Mouse (Mus musculus) heart, adult 18-20 months (tissue): ENCODE data around the gene Trove2. TPM values are rescaled to one million over a fixed set of nuclear protein-coding genes. Genes with fewer than 3 reads are reported as not detected.

Source experiments
- DNase-seq, 2 experiments: peaks; one replicate each; pipeline ENCODE4 v3.0.0; 2021 to 2022; ENCODE audit warnings: mixed read lengths in 1 of 2
- long read RNA-seq, 2 experiments: library from polyadenylated mRNA; stranded (forward); transcript quantifications; one replicate each; pipeline ENCODE4 v2.0.0; 2021
- total RNA-seq, 2 experiments: library from RNA; stranded (reverse); gene quantifications; 2 replicates each; pipeline ENCODE4 v1.2.3; 2021

Gene Trove2
- 1 to 10 TPM; 8.9 to 9.1 TPM for total RNA-seq
- long read RNA-seq, experiment 1, full-length matches to known transcripts: 2 of 2 reads
- long read RNA-seq, experiment 1, partial matches to known transcripts: 0 of 2 reads
- long read RNA-seq, experiment 1, other reads (novel, unspliced or antisense): 0 of 2 reads
- long read RNA-seq, experiment 2, partial matches to known transcripts: 0 of 1 reads
- long read RNA-seq, experiment 2, other reads (novel, unspliced or antisense): 1 of 1 reads

GRCm38 (mm10) chr1:143776446-143777411, at the start of gene Trove2, which contains the start of gene Uchl5:
Gene Trove2, minus strand, starts transcription at chr1:143777068.
Gene Uchl5, plus strand, starts transcription at chr1:143777272.
- peak; percentile 98 for DNase-seq

GRCm38 (mm10) chr1:143822677-143823076, 45.8 kb upstream of the Trove2 start:
- DNase-seq: no peak

GRCm38 (mm10) chr1:143820096-143820877, 43.4 kb upstream of the Trove2 start:
- DNase-seq: no peak

GRCm38 (mm10) chr1:143813676-143814360, 37.0 kb upstream of the Trove2 start:
- peak; percentile 72 to 89 for DNase-seq

GRCm38 (mm10) chr1:143809062-143809461, 32.2 kb upstream of the Trove2 start:
- peak; percentile 3 to 13 for DNase-seq

- peak; percentile 39 to 81 for DNase-seq
These were observed 26.7 kb upstream of the Trove2 start for GRCm38 (mm10) chr1:143803537-143803936.

GRCm38 (mm10) chr1:143788584-143789227, 11.8 kb upstream of the Trove2 start:
- DNase-seq: peak; percentile 12 to 68

- no peak for DNase-seq
These were observed 820 bp upstream of the Trove2 start for GRCm38 (mm10) chr1:143777558-143778218.

GRCm38 (mm10) chr1:143773909-143774308, 3.0 kb downstream of the Trove2 start:
- no peak for DNase-seq

- no peak for DNase-seq
These were observed 3.8 kb downstream of the Trove2 start for GRCm38 (mm10) chr1:143773082-143773481.

- no peak for DNase-seq
These were observed 6.3 kb downstream of the Trove2 start for GRCm38 (mm10) chr1:143770444-143771109.

GRCm38 (mm10) chr1:143766238-143766637, 10.6 kb downstream of the Trove2 start:
- no peak for DNase-seq

GRCm38 (mm10) chr1:143765801-143766200, 11.1 kb downstream of the Trove2 start:
- DNase-seq: no peak

GRCm38 (mm10) chr1:143764443-143764842, 12.4 kb downstream of the Trove2 start:
- no peak for DNase-seq

- DNase-seq: no peak
These were observed 14.7 kb downstream of the Trove2 start for GRCm38 (mm10) chr1:143762159-143762558.

- no peak for DNase-seq
These were observed 31.0 kb downstream of the Trove2 start for GRCm38 (mm10) chr1:143745871-143746270.

- DNase-seq: no peak
These were observed 34.7 kb downstream of the Trove2 start for GRCm38 (mm10) chr1:143742186-143742585.

- no peak for DNase-seq
These were observed 35.5 kb downstream of the Trove2 start for GRCm38 (mm10) chr1:143741331-143741730.

GRCm38 (mm10) chr1:143740581-143740980, 36.3 kb downstream of the Trove2 start:
- no peak for DNase-seq
